Mouse (Mus musculus) thymus, adult 2 months (tissue): ENCODE results near the gene Sec16a.

Source experiments
- CTCF ChIP-seq: fragments of 200-500 bp; IDR thresholded peaks from 2 replicates; pipeline ENCODE4 v1.5.1; 2012; ENCODE audit warnings: mild to moderate bottlenecking, control low read depth, low read length, moderate library complexity, borderline replicate concordance; ENCODE audit not compliant: control insufficient read depth, poor library complexity, insufficient read depth; ENCODE audit errors: extremely low read depth
- POLR2A ChIP-seq: fragments of 200-500 bp; IDR thresholded peaks from 2 replicates; pipeline ENCODE4 v1.6.1; 2012; ENCODE audit warnings: mild to moderate bottlenecking, low read length, control low read depth, moderate library complexity; ENCODE audit not compliant: control insufficient read depth, poor library complexity, insufficient read depth; ENCODE audit errors: extremely low read depth

DNA sequence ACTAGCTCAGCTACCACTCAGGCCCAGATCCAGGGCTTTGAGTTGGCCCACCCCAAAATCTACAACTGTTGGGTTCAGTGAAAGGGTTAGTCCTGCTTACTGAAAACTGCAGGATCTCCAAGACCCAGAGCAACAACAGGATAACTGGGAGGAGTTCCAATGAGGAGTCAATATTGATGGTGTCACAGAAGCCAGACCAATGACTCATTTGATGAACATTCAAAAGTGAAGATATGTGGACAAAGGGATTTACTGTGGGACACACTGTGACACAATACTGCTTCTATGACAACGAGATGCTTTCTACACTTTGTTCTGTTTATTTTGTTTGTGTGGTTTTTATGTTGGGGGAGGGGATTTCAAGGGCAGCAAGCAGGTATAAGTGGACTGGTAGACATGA, 26.9 kb downstream of the Sec16a start:
- TF ChIP-seq CTCF (no peak), POLR2A (no peak)
